Mouse (Mus musculus) intestine, embryonic 14.5 days (tissue): Measurements from ENCODE around the gene Glud1. TPM values are rescaled to one million over a fixed set of nuclear protein-coding genes. Genes with fewer than 3 reads are reported as not detected.
A peak's percentile ranks its signal among the peaks of the same experiment; 100 is the strongest.

Source experiments
- ATAC-seq: fragments of 200-750 bp; cut with Nextera tagmentation; replicated peaks from 2 replicates; pipeline ENCODE4 v1.8.0; 2017; ENCODE audit warnings: low read depth, moderate number of reproducible peaks, moderate TSS enrichment, moderate library complexity; ENCODE audit not compliant: low FRiP score, low TSS enrichment
- DNase-seq: peaks from one replicate; pipeline ENCODE4 v3.0.0-alpha.2; 2018; ENCODE audit warnings: low spot score
- H3K27ac ChIP-seq: fragments of 300-500 bp; sonication (generic); 2 replicates; pipeline ENCODE4 v1.5.1; 2014; ENCODE audit warnings: low read depth, mild to moderate bottlenecking, control low read depth
- H3K27me3 ChIP-seq: fragments of 300-500 bp; sonication (generic); replicated peaks from 2 replicates; pipeline ENCODE4 v1.6.1; 2014; ENCODE audit warnings: low read length, control low read depth; ENCODE audit not compliant: control insufficient read depth, insufficient read depth
- H3K36me3 ChIP-seq: fragments of 300-500 bp; sonication (generic); 2 replicates; pipeline ENCODE4 v1.6.1; 2014; ENCODE audit warnings: low read length, control low read depth; ENCODE audit not compliant: control insufficient read depth, insufficient read depth
- H3K4me1 ChIP-seq: fragments of 300-500 bp; sonication (generic); replicated peaks from 2 replicates; pipeline ENCODE4 v1.6.1; 2014; ENCODE audit warnings: low read length, control low read depth, mixed read lengths; ENCODE audit not compliant: control insufficient read depth, insufficient read depth
- H3K4me2 ChIP-seq: fragments of 300-500 bp; sonication (generic); 2 replicates; pipeline ENCODE4 v1.6.1; 2014; ENCODE audit warnings: low read length
- H3K4me3 ChIP-seq: fragments of 300-500 bp; sonication (generic); 2 replicates; pipeline ENCODE4 v1.5.1; 2014; ENCODE audit warnings: low read depth, low read length, control low read depth, mixed read lengths
- H3K9ac ChIP-seq: fragments of 300-500 bp; sonication (generic); 2 replicates; pipeline ENCODE4 v1.6.1; 2014; ENCODE audit warnings: mild to moderate bottlenecking, low read length
- H3K9me3 ChIP-seq: fragments of 300-500 bp; sonication (generic); 2 replicates; pipeline ENCODE4 v1.6.1; 2016; ENCODE audit warnings: low read length, control low read depth; ENCODE audit not compliant: control insufficient read depth
- WGBS: fragments of 180-500 bp; shearing (Covaris S2); extraction: QIAGEN DNeasy Blood & Tissue Kit; methylation state at CpG from one replicate; pipeline ENCODE4 v1.1.7; 2014; 5-methylcytosine and 5-hydroxymethylcytosine counted together
- polyA plus RNA-seq: library from polyadenylated mRNA; unstranded; fragments of >200 nt; fragmentation: Nextera tagmentation; extraction: Ambion mirVana; gene quantifications from 2 replicates; pipeline ENCODE4 v1.2.1, GENCODE M21; 2014

The Glud1 gene
- polyA plus RNA-seq, 1 experiment from 2014 or later, result 104 TPM

DNA sequence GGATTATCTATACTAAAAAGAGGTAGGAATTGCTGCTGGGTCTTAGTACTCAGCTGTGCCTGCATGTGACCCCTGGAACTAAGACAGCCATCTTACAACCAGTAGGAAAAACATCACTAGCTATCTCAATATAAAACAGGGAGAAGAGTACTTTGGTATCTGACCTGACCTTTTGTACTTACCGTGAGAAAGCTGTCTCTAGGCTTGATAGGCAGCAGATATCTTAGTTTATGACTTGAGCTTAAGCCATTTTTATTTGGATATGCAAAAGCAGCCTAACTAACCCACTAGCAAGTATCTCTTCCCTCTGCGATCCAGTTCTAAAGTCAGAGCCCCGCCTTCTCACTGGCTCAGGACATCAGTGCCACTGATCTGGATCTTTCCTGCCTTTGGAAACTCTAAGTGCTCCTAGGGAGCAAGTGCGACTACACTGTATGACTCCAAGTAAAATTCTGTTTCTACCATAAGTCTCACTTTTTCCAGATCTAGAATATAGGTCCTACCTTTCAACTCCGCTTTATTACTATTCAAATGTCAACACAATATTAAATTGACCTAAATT lies 7.8 kb upstream of the Glud1 start:
- no peak for DNase-seq
- WGBS, result 63% methylated on average over 5 of the region's 5 CpGs
- Histone ChIP-seq H3K4me2 (no peak overlapping the region), H3K27me3 (no peaks in the 10 kb centered on the region), H3K36me3 (no peaks in the 10 kb centered on the region), H3K27ac (no peak overlapping the region), H3K4me3 (no peak overlapping the region), H3K4me1 (peaks cover 11% of the 10 kb centered on the region; the same call in 1 of the 2 replicates), H3K9ac (no peak overlapping the region), H3K9me3 (no peaks in the 10 kb centered on the region)
- ATAC-seq, result no peak; the same call in 1 of the 2 replicates

DNA sequence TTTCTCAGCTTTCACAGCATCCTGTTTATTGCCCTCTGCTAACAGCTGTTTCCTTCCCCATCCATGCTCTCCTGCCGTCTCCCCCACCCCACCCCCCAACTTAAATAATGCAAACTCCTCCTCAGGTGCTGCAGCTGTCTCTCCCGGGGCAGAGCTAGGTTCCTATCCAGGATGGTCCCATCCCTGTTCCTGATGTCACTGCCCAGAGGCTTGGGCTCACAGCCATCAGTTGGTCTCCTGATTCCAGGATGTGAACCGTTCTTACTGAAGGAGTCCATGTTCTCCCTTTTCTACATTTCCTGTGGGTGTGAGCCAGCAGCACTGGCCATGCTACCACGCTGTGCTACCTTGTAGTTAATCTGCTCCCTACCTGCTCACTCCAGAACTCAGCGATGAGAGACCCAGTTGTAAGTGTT lies 7.3 kb upstream of the Glud1 start:
- ATAC-seq (no peak; the same call in 1 of the 2 replicates), DNase-seq (no peak)
- H3K27ac ChIP-seq, result peak overlapping the region; percentile 36; the same call in 1 of the 2 replicates
- peaks cover 11% of the 10 kb centered on the region; the same call in 1 of the 2 replicates for H3K4me1 ChIP-seq
- H3K27me3 ChIP-seq, result no peaks in the 10 kb centered on the region
- H3K9me3 ChIP-seq, result no peaks in the 10 kb centered on the region
- H3K9ac ChIP-seq, result no peak overlapping the region
- H3K4me2 ChIP-seq, result no peak overlapping the region
- no peaks in the 10 kb centered on the region for H3K36me3 ChIP-seq
- H3K4me3 ChIP-seq, result no peak overlapping the region
- 25% methylated on average over 5 of the region's 5 CpGs for WGBS

DNA sequence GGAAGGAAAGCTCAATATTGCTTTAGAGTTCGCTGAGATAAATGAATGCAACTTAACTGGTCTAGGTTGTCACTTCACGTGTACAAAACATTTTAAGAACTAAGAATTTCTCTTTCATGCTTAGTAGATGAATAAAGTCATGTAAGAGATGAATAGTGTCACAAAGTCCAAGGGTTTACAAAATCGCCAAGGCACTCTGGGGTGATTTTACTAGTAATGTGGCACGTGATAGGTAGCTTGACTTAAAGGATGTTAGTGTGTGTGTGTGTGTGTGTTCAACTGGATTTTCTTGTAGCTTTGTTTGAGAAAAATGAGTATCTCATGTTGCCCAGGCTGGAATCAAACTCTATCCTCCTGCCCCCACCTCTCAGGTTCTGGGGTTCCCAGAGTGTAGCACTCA lies 1.3 kb upstream of the Glud1 start:
- ATAC-seq, result no peak
- WGBS, result 81% methylated on average over 4 of the region's 4 CpGs
- Histone ChIP-seq H3K27ac (no peak overlapping the region), H3K9ac (no peak overlapping the region), H3K4me3 (no peak overlapping the region), H3K27me3 (no peaks in the 10 kb centered on the region), H3K36me3 (no peaks in the 10 kb centered on the region), H3K4me2 (peak overlapping the region; percentile 60), H3K4me1 (peaks cover 21% of the 10 kb centered on the region; the same call in 1 of the 2 replicates), H3K9me3 (no peaks in the 10 kb centered on the region)
- no peak for DNase-seq

DNA sequence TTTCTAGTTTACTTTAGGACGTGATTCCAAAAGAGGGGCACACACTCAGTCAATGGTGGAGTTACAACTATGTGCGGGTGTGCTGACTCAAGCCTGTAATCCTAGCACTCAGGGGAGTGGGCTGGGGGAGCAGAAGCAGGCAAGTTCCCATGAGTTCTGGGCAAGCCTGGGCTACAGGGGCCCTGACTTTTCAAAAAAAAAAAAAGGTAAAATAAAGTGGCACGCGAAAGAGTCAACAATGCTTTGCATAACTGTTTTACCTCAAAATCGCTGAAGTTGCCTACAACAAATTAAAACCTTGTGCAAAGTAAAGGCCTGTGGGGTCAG lies 657 bp upstream of the Glud1 start:
- peaks cover 21% of the 10 kb centered on the region; the same call in 1 of the 2 replicates for H3K4me1 ChIP-seq

DNA sequence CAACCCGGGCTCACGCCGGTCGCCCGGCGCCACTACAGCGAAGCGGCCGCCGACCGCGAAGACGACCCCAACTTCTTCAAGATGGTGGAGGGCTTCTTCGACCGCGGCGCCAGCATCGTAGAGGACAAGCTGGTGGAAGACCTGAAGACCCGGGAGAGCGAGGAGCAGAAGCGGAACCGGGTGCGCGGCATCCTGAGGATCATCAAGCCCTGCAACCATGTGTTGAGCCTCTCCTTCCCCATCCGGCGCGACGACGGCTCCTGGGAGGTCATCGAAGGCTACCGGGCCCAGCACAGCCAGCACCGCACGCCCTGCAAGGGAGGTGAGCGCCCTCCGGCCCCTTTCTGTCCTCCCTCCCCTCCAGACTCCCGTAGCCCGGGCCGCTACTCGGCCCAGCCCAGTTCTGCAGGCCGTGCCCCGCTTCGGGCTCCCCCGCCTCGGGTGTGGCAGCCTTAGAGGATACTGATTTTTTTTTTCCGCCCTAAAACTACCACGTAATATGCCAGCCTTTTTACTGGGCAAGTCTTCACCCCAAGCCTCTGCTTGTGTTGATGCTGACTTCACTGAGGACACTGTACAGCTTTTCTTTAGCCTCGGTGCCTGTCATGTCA lies 599 bp downstream of the Glud1 start:
- peak overlapping the region; percentile 60 for H3K4me2 ChIP-seq
- peak overlapping the region; percentile 79 for H3K4me3 ChIP-seq
- peak overlapping the region; percentile 97 for H3K27ac ChIP-seq
- WGBS, result under 1% methylated on average over 47 of the region's 47 CpGs
- no peaks in the 10 kb centered on the region for H3K36me3 ChIP-seq
- H3K9me3 ChIP-seq, result no peaks in the 10 kb centered on the region
- H3K27me3 ChIP-seq, result no peaks in the 10 kb centered on the region
- H3K9ac ChIP-seq, result peak overlapping the region; percentile 94
- peaks cover 21% of the 10 kb centered on the region; the same call in 1 of the 2 replicates for H3K4me1 ChIP-seq
- ATAC-seq, result peak; percentile 18
- no peak for DNase-seq

More for the DNA sequence above, 657 bp upstream of the Glud1 start:
- no peak for DNase-seq
- ATAC-seq, result no peak
- H3K9me3 ChIP-seq, result no peaks in the 10 kb centered on the region
- peak overlapping the region; percentile 78 for H3K9ac ChIP-seq
- H3K4me3 ChIP-seq, result peak overlapping the region; percentile 79
- 10% methylated on average over 5 of the region's 5 CpGs for WGBS
- no peaks in the 10 kb centered on the region for H3K36me3 ChIP-seq
- H3K27ac ChIP-seq, result peak overlapping the region; percentile 95
- no peaks in the 10 kb centered on the region for H3K27me3 ChIP-seq
- peak overlapping the region; percentile 60 for H3K4me2 ChIP-seq

DNA sequence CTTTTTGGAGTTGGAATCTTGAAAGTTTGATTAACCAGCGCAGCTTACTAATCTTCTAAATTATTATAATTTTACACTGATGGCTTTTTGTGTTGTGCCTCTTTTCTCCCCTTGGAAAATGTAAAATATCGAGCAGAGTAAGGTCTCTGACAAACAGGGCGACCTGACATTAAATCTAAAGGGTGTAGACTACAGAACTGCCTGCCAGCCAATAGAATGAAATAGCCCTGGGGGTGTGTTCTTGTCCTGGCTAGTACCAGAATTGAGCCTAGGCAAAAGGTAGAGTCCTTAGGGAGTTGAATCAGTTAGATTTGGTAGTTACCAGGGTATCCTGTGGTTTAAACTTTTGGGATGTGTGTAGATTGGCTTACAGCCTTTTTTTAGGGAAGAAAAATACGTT lies 1.2 kb downstream of the Glud1 start:
- Histone ChIP-seq H3K4me1 (peaks cover 21% of the 10 kb centered on the region; the same call in 1 of the 2 replicates), H3K9ac (peak overlapping the region; percentile 94), H3K27ac (peak overlapping the region; percentile 97; the same call in 1 of the 2 replicates), H3K27me3 (no peaks in the 10 kb centered on the region), H3K9me3 (no peaks in the 10 kb centered on the region), H3K4me3 (peak overlapping the region; percentile 79), H3K36me3 (no peaks in the 10 kb centered on the region), H3K4me2 (peak overlapping the region; percentile 60)
- no peak for DNase-seq
- ATAC-seq, result no peak
- 3% methylated on average over 4 of the region's 4 CpGs for WGBS

DNA sequence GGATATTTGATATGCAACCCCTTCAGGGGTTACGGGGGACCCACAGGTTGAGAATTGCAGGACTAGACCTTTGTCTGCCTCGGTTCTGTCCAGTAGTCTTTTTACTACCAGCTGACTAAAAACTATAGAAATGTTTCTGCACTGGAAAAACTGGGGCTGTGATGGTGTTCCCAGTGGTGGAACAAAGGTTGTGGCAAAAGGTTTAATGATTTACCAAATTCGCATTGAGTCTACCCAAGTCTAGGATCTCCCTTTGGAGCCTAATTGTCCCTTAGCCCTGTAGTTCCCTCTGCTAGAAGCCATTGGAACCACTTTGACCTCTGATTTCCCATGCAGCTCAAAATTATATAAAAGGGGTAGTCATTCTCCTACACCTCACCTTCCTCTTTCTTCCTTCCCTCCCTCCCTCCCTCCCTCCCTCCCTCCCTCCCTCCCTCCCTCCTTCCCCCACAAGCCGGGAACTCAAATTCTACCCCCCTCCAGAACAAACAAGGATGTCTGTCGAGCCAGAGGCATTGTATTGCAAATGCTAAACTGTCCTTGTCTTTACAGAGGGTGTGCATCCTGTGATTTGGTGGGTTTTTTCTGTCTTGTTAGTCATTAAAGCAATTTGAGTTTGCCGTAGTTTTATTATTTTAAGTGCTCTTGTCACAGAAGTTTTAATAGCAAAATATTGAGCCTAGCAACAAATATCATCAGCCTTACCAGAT lies 2.0 kb downstream of the Glud1 start:
- 18% methylated on average over 5 of the region's 6 CpGs for WGBS
- ATAC-seq, result no peak

DNA sequence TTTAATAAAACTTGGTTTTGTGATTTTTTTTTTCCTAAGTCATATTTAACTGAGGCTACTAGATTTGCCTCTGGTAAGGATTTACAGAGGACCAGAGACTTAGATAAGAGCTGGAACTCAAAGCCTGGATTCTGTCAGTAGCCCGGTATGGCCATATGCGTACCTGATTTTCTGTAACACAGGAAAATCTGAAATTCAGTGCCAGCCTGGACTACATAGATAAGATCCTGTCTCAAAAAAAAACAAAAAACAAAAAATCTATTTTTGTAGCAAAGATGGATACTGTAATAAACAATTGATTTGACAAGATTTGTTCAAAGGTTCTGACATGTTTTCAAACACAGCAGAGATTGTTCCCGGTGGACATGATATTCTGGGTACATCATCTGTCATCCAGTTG lies 3.1 kb downstream of the Glud1 start:
- ATAC-seq, result no peak
- peak overlapping the region; percentile 60 for H3K4me2 ChIP-seq

More for the DNA sequence above, 2.0 kb downstream of the Glud1 start:
- DNase-seq, result no peak
- Histone ChIP-seq H3K9me3 (no peaks in the 10 kb centered on the region), H3K4me1 (peaks cover 21% of the 10 kb centered on the region; the same call in 1 of the 2 replicates), H3K36me3 (no peaks in the 10 kb centered on the region), H3K27me3 (no peaks in the 10 kb centered on the region), H3K27ac (no peak overlapping the region), H3K4me2 (peak overlapping the region; percentile 60), H3K4me3 (peak overlapping the region; percentile 79), H3K9ac (peak overlapping the region; percentile 94)

More for the DNA sequence above, 3.1 kb downstream of the Glud1 start:
- Histone ChIP-seq H3K36me3 (0 out of 2 replicates have a peak, but pooled peaks cover 5% of the 10 kb centered on the region), H3K9me3 (no peaks in the 10 kb centered on the region), H3K4me1 (peaks cover 21% of the 10 kb centered on the region; the same call in 1 of the 2 replicates), H3K27ac (no peak overlapping the region), H3K27me3 (no peaks in the 10 kb centered on the region), H3K9ac (no peak overlapping the region), H3K4me3 (no peak overlapping the region)
- 59% methylated on average over 3 of the region's 3 CpGs for WGBS
- DNase-seq, result no peak
